Mouse (Mus musculus) embryonic stem cell, embryonic (primary cell): ENCODE measurements around the gene Wdr46.

Source experiments
- CTCF ChIA-PET, 4 experiments: fragments of 300-600 bp in 2 of 4; fragments of 350-600 bp in 2 of 4; sonication (Branson Sonifier 250); formaldehyde crosslinking; loops; one replicate each; lab custom pipeline; 2022; ENCODE audit warnings: inconsistent platforms in 2 of 4; lab: Charles Lee
- POLR2A ChIA-PET, 4 experiments: fragments of 300-600 bp in 2 of 4; fragments of 350-600 bp in 2 of 4; sonication (Branson Sonifier 250); formaldehyde crosslinking; loops; one replicate each; lab custom pipeline; 2022; ENCODE audit warnings: antibody characterized with exemption in 4 of 4, inconsistent platforms in 1 of 4; lab: Charles Lee

The Wdr46 gene

GRCm38 (mm10) chr17:33929371-33930279, 10.8 kb upstream of the Wdr46 start, which contains the start of gene Rgl2:
Gene Rgl2, plus strand, starts transcription at chr17:33929543.
- POLR2A ChIA-PET: interaction anchor here in 3 of 4 experiments (0.6 to 20.4 kb wide), 29 partner anchors 8 to 169 kb away, joined by 3 to 528 read pairs (median 5); partner anchors contain the start of genes B3galt4 (in 3 of the 3), Rps18 (in 3 of the 3), Tapbp (in 3 of the 3) and Vps52 (in 3 of the 3)

GRCm38 (mm10) chr17:33930280-33931158, 9.9 kb upstream of the Wdr46 start:
- CTCF ChIA-PET: interaction anchor here in 3 of 4 experiments (0.6 to 2.4 kb wide), 15 partner anchors 9 to 531 kb away, joined by 3 to 8 read pairs (median 3); partner anchors contain the start of genes Wdr46 (in 2 of the 3), Cd320 (in 1 of the 3), Pfdn6 (in 1 of the 3) and Rps18 (in 1 of the 3)
- POLR2A ChIA-PET: interaction anchor here in 3 of 4 experiments (0.6 to 20.4 kb wide), 40 partner anchors 10 to 1034 kb away, joined by 3 to 528 read pairs (median 4); partner anchors contain the start of genes B3galt4 (in 3 of the 3), Rps18 (in 3 of the 3), Vps52 (in 3 of the 3) and Daxx (in 2 of the 3)

More at GRCm38 (mm10) chr17:33929371-33930279, 10.8 kb upstream of the Wdr46 start, which contains the start of gene Rgl2:
- CTCF ChIA-PET: interaction anchor here in 1 of 4 experiments (0.6 to 2.4 kb wide), 4 partner anchors 11 to 409 kb away, joined by 3 to 6 read pairs (median 4); partner anchors contain the start of genes Rps18 and Vps52

- POLR2A ChIA-PET: interaction anchor here in 3 of 4 experiments (0.6 to 20.4 kb wide), 39 partner anchors 9 to 1035 kb away, joined by 3 to 528 read pairs (median 5); partner anchors contain the start of genes B3galt4 (in 3 of the 3), Daxx (in 2 of the 3), Pfdn6 (in 2 of the 3) and Rps18 (in 2 of the 3)
- CTCF ChIA-PET: interaction anchor here in 3 of 4 experiments (0.6 to 2.2 kb wide), 13 partner anchors 8 to 531 kb away, joined by 3 to 8 read pairs (median 3); partner anchors contain the start of genes Wdr46 (in 2 of the 3), Cd320 (in 1 of the 3), Pfdn6 (in 1 of the 3) and Tapbp (in 1 of the 3)
These were observed 9.1 kb upstream of the Wdr46 start for GRCm38 (mm10) chr17:33931159-33931866.

- POLR2A ChIA-PET: interaction anchor here in 2 of 4 experiments (1.0 to 20.4 kb wide), 12 partner anchors 8 to 110 kb away, joined by 3 to 528 read pairs (median 8); partner anchors contain the start of genes B3galt4 (in 2 of the 2), Pfdn6 (in 2 of the 2), Rps18 (in 2 of the 2) and Tapbp (in 2 of the 2)
These were observed 8.5 kb upstream of the Wdr46 start for GRCm38 (mm10) chr17:33931947-33932346.

GRCm38 (mm10) chr17:33932448-33932847, 8.0 kb upstream of the Wdr46 start:
- ChIA-PET CTCF (interaction anchor here in 1 of 4 experiments (0.9 to 1.6 kb wide), 2 partner anchors 10 to 36 kb away, joined by 3 read pairs; no protein-coding TSS in a partner anchor), POLR2A (interaction anchor here in 2 of 4 experiments (1.0 to 20.4 kb wide), 9 partner anchors 8 to 108 kb away, joined by 3 to 528 read pairs (median 26); partner anchors contain the start of genes B3galt4 (in 2 of the 2), Pfdn6 (in 2 of the 2), Rps18 (in 2 of the 2) and Tapbp (in 2 of the 2))

More at GRCm38 (mm10) chr17:33931947-33932346, 8.5 kb upstream of the Wdr46 start:
- CTCF ChIA-PET: interaction anchor here in 1 of 4 experiments (0.9 to 1.6 kb wide), 2 partner anchors 9 to 37 kb away, joined by 3 read pairs; no protein-coding TSS in a partner anchor

- POLR2A ChIA-PET: interaction anchor here in 3 of 4 experiments (1.0 to 20.4 kb wide), 8 partner anchors 17 to 109 kb away, joined by 3 to 528 read pairs (median 8); partner anchors contain the start of genes B3galt4 (in 3 of the 3), Rps18 (in 2 of the 3), Tapbp (in 2 of the 3) and Vps52 (in 2 of the 3)
- CTCF ChIA-PET: interaction anchor here in 1 of 4 experiments (1.6 kb wide), 1 partner anchor 10 kb away, joined by 3 read pairs; no protein-coding TSS in a partner anchor
These were observed 7.5 kb upstream of the Wdr46 start for GRCm38 (mm10) chr17:33932970-33933369.

GRCm38 (mm10) chr17:33935422-33936055, 4.9 kb upstream of the Wdr46 start:
- ChIA-PET CTCF (interaction anchor here in 2 of 4 experiments (0.9 to 2.1 kb wide), 3 partner anchors 9 to 175 kb away, joined by 3 to 5 read pairs (median 3); partner anchors contain the start of gene Rab11b (in 1 of the 2)), POLR2A (interaction anchor here in 3 of 4 experiments (0.6 to 20.4 kb wide), 13 partner anchors 9 to 176 kb away, joined by 3 to 528 read pairs (median 6); partner anchors contain the start of genes B3galt4 (in 3 of the 3), Rps18 (in 2 of the 3), Vps52 (in 2 of the 3) and Daxx (in 1 of the 3))

- ChIA-PET CTCF (interaction anchor here in 1 of 4 experiments (1.0 kb wide), 1 partner anchor 28 kb away, joined by 3 read pairs; no protein-coding TSS in a partner anchor), POLR2A (interaction anchor here (0.6 to 20.4 kb wide), 16 partner anchors 8 to 407 kb away, joined by 3 to 528 read pairs (median 4); partner anchors contain the start of genes B3galt4 (in 4 of the 4), Rps18 (in 2 of the 4), Vps52 (in 2 of the 4) and Daxx (in 1 of the 4))
These were observed 3.5 kb upstream of the Wdr46 start for GRCm38 (mm10) chr17:33936993-33937392.

GRCm38 (mm10) chr17:33938783-33939182, 1.7 kb upstream of the Wdr46 start:
- CTCF ChIA-PET: interaction anchor here in 2 of 4 experiments (0.7 to 2.0 kb wide), 5 partner anchors 8 to 44 kb away, joined by 3 to 8 read pairs (median 4); no protein-coding TSS in a partner anchor
- POLR2A ChIA-PET: interaction anchor here (1.9 to 20.4 kb wide), 11 partner anchors 8 to 179 kb away, joined by 5 to 528 read pairs (median 26); partner anchors contain the start of genes B3galt4 (in 4 of the 4), Rps18 (in 3 of the 4), Vps52 (in 3 of the 4) and Rgl2 (in 2 of the 4)

GRCm38 (mm10) chr17:33940981-33941380, 521 bp downstream of the Wdr46 start:
- POLR2A ChIA-PET: interaction anchor here (0.7 to 20.4 kb wide), 39 partner anchors 9 to 645 kb away, joined by 3 to 528 read pairs (median 5); partner anchors contain the start of genes B3galt4 (in 4 of the 4), Rps18 (in 4 of the 4), Vps52 (in 4 of the 4) and Daxx (in 2 of the 4)

GRCm38 (mm10) chr17:33941381-33941780, 921 bp downstream of the Wdr46 start:
- POLR2A ChIA-PET: interaction anchor here (1.2 to 20.4 kb wide), 13 partner anchors 9 to 117 kb away, joined by 3 to 528 read pairs (median 26); partner anchors contain the start of genes B3galt4 (in 4 of the 4), Rps18 (in 3 of the 4), Vps52 (in 3 of the 4) and Rgl2 (in 2 of the 4)
- CTCF ChIA-PET: no interaction called here

More at GRCm38 (mm10) chr17:33940981-33941380, 521 bp downstream of the Wdr46 start:
- CTCF ChIA-PET: interaction anchor here in 3 of 4 experiments (0.6 to 2.0 kb wide), 7 partner anchors 9 to 76 kb away, joined by 3 to 4 read pairs (median 3); partner anchors contain the start of gene B3galt4 (in 1 of the 3)

GRCm38 (mm10) chr17:33943454-33943853, 3.0 kb downstream of the Wdr46 start:
- POLR2A ChIA-PET: interaction anchor here (0.6 to 20.4 kb wide), 15 partner anchors 8 to 119 kb away, joined by 3 to 528 read pairs (median 4); partner anchors contain the start of genes B3galt4 (in 4 of the 4), Rps18 (in 3 of the 4), Vps52 (in 3 of the 4) and Daxx (in 1 of the 4)
- CTCF ChIA-PET: interaction anchor here in 2 of 4 experiments (1.0 to 1.5 kb wide), 2 partner anchors 18 kb away, joined by 4 read pairs; no protein-coding TSS in a partner anchor

GRCm38 (mm10) chr17:33947430-33948089, 7.1 kb downstream of the Wdr46 start:
- CTCF ChIA-PET: no interaction called here
- POLR2A ChIA-PET: interaction anchor here in 2 of 4 experiments (0.6 to 11.4 kb wide), 8 partner anchors 8 to 171 kb away, joined by 3 to 528 read pairs (median 4); partner anchors contain the start of genes Pfdn6 (in 1 of the 2), Rgl2 (in 1 of the 2), Rps18 (in 1 of the 2) and Rxrb (in 1 of the 2)
